Mouse (Mus musculus) testis, postnatal 10 days (tissue): ENCODE measurements around the gene Gm10282.

ENCODE experiments used
- DNase-seq: peaks from one replicate; pipeline ENCODE4 v3.0.0; 2021; ENCODE audit warnings: low spot score

Gene Gm10282

GRCm38 (mm10) chr8:72324036-72324706 is 19.1 kb upstream of the Gm10282 start:
- DNase-seq: no peak

GRCm38 (mm10) chr8:72323131-72323725 is 18.2 kb upstream of the Gm10282 start:
- DNase-seq: no peak

GRCm38 (mm10) chr8:72322471-72322889 is 17.4 kb upstream of the Gm10282 start:
- DNase-seq: peak; percentile 57

GRCm38 (mm10) chr8:72321635-72322441 is 16.8 kb upstream of the Gm10282 start:
- no peak for DNase-seq

GRCm38 (mm10) chr8:72320803-72321583 is 15.9 kb upstream of the Gm10282 start:
- no peak for DNase-seq

- peak; percentile 56 for DNase-seq
These were observed 15.1 kb upstream of the Gm10282 start for GRCm38 (mm10) chr8:72319921-72320802.

GRCm38 (mm10) chr8:72319397-72319796 is 14.3 kb upstream of the Gm10282 start:
- DNase-seq: peak; percentile 59

GRCm38 (mm10) chr8:72318801-72319322 is 13.8 kb upstream of the Gm10282 start, which contains the start of gene Klf2:
Gene Klf2, plus strand, starts transcription at chr8:72319033.
- DNase-seq: peak; percentile 97

- DNase-seq: no peak
These were observed 12.8 kb upstream of the Gm10282 start for GRCm38 (mm10) chr8:72317741-72318301.

GRCm38 (mm10) chr8:72316053-72316695 is 11.1 kb upstream of the Gm10282 start:
- no peak for DNase-seq

GRCm38 (mm10) chr8:72312926-72313518 is 8.0 kb upstream of the Gm10282 start:
- DNase-seq: no peak

- peak; percentile 77 for DNase-seq
These were observed 5.9 kb upstream of the Gm10282 start for GRCm38 (mm10) chr8:72310849-72311506.

GRCm38 (mm10) chr8:72308276-72308675 is 3.2 kb upstream of the Gm10282 start:
- peak; percentile 63 for DNase-seq

- DNase-seq: no peak
These were observed 1.9 kb upstream of the Gm10282 start for GRCm38 (mm10) chr8:72306913-72307312.

GRCm38 (mm10) chr8:72303633-72304032 is 1.4 kb downstream of the Gm10282 start:
- DNase-seq: peak; percentile 58

GRCm38 (mm10) chr8:72302986-72303612 is 2.0 kb downstream of the Gm10282 start:
- no peak for DNase-seq

- DNase-seq: no peak
These were observed 3.6 kb downstream of the Gm10282 start for GRCm38 (mm10) chr8:72301497-72301896.

- no peak for DNase-seq
These were observed 4.2 kb downstream of the Gm10282 start for GRCm38 (mm10) chr8:72300654-72301400.
